Mouse (Mus musculus) adrenal gland, postnatal 10 days (tissue): ENCODE data around the gene Ccdc40. TPM values are rescaled to one million over a fixed set of nuclear protein-coding genes. Genes with fewer than 3 reads are reported as not detected.
A peak's percentile ranks its signal among the peaks of the same experiment; 100 is the strongest.

Source experiments
- DNase-seq: peaks from one replicate; pipeline ENCODE4 v3.0.0; 2021; ENCODE audit warnings: mixed read lengths
- long read RNA-seq, 2 experiments: library from polyadenylated mRNA; stranded (forward); transcript quantifications; one replicate each; pipeline ENCODE4 v2.0.0; 2021
- total RNA-seq, 2 experiments: library from RNA; stranded (reverse); gene quantifications; 2 replicates each; pipeline ENCODE4 v1.2.3; 2021

Ccdc40 gene
- 1 to 10 TPM in 1 of 2 experiments, under 1 TPM in 1; 0.85 to 1.4 TPM for total RNA-seq
- long read RNA-seq, experiment 1, result 0 reads
- long read RNA-seq, experiment 2, result 0 reads

GRCm38 (mm10) chr11:119228091-119228781, at the start of gene Ccdc40, which contains the start of gene Tbc1d16:
TSS of gene Ccdc40 (plus strand) at chr11:119228572.
TSS of gene Tbc1d16 (minus strand) at chr11:119228499.
- DNase-seq, result peak; percentile 85

GRCm38 (mm10) chr11:119180824-119181582, 47.4 kb upstream of the Ccdc40 start:
- no peak for DNase-seq

GRCm38 (mm10) chr11:119181861-119182395, 46.4 kb upstream of the Ccdc40 start:
- DNase-seq, result no peak

- DNase-seq, result no peak
These were observed 44.6 kb upstream of the Ccdc40 start for GRCm38 (mm10) chr11:119183684-119184310.

- peak; percentile 72 for DNase-seq
These were observed 42.0 kb upstream of the Ccdc40 start for GRCm38 (mm10) chr11:119186381-119186780.

- peak; percentile 89 for DNase-seq
These were observed 41.2 kb upstream of the Ccdc40 start for GRCm38 (mm10) chr11:119186989-119187799.

- no peak for DNase-seq
These were observed 40.6 kb upstream of the Ccdc40 start for GRCm38 (mm10) chr11:119187800-119188197.

- peak; percentile 77 for DNase-seq
These were observed 40.0 kb upstream of the Ccdc40 start for GRCm38 (mm10) chr11:119188389-119188788.

GRCm38 (mm10) chr11:119189319-119189718, 39.1 kb upstream of the Ccdc40 start:
- no peak for DNase-seq

- peak; percentile 85 for DNase-seq
These were observed 37.9 kb upstream of the Ccdc40 start for GRCm38 (mm10) chr11:119190498-119190897.

- peak; percentile 65 for DNase-seq
These were observed 36.7 kb upstream of the Ccdc40 start for GRCm38 (mm10) chr11:119191606-119192081.

- no peak for DNase-seq
These were observed 36.2 kb upstream of the Ccdc40 start for GRCm38 (mm10) chr11:119192176-119192575.

GRCm38 (mm10) chr11:119192605-119193004, 35.8 kb upstream of the Ccdc40 start:
- DNase-seq, result no peak

GRCm38 (mm10) chr11:119197618-119198563, 30.5 kb upstream of the Ccdc40 start:
- no peak for DNase-seq

- DNase-seq, result no peak
These were observed 29.7 kb upstream of the Ccdc40 start for GRCm38 (mm10) chr11:119198564-119199232.

- no peak for DNase-seq
These were observed 29.2 kb upstream of the Ccdc40 start for GRCm38 (mm10) chr11:119199233-119199601.

GRCm38 (mm10) chr11:119203423-119203822, 24.9 kb upstream of the Ccdc40 start:
- peak; percentile 63 for DNase-seq

- DNase-seq, result no peak
These were observed 22.6 kb upstream of the Ccdc40 start for GRCm38 (mm10) chr11:119205738-119206137.

- DNase-seq, result peak; percentile 88
These were observed 21.8 kb upstream of the Ccdc40 start for GRCm38 (mm10) chr11:119206562-119206961.

- no peak for DNase-seq
These were observed 20.4 kb upstream of the Ccdc40 start for GRCm38 (mm10) chr11:119207986-119208385.
